Mouse (Mus musculus) gastrocnemius, adult 2 months (tissue): ENCODE measurements around the gene Gm16434. TPM values are rescaled to one million over a fixed set of nuclear protein-coding genes. Genes with fewer than 3 reads are reported as not detected.
A peak's percentile ranks its signal among the peaks of the same experiment; 100 is the strongest.
"Not testable (repeated sequence)": the region's sequence is repeated elsewhere in the genome, so short reads cannot be mapped to it uniquely, and the experiment has no call there.

Source experiments
- DNase-seq: peaks from one replicate; pipeline ENCODE4 v3.0.0; 2022
- H3K27ac ChIP-seq: fragments of 200-600 bp; 2 replicates; pipeline ENCODE4 v1.8.1; 2022; ENCODE audit warnings: mild to moderate bottlenecking
- H3K4me3 ChIP-seq: fragments of 200-600 bp; 2 replicates; pipeline ENCODE4 v1.8.1; 2022; ENCODE audit warnings: mild to moderate bottlenecking, moderate library complexity
- CTCF ChIP-seq: fragments of 200-600 bp; IDR thresholded peaks from 2 replicates; pipeline ENCODE4 v1.8.1; 2022; ENCODE audit warnings: antibody characterized with exemption, mild to moderate bottlenecking, moderate library complexity
- intact Hi-C: fragments of 180-260 bp; cut with DNase I; formaldehyde crosslinking; loops from one replicate; pipeline ENCODE4 v1.15.1; 2025
- long read RNA-seq, 2 experiments: library from polyadenylated mRNA; stranded (forward); transcript quantifications; one replicate each; pipeline ENCODE4 v2.0.0; 2021
- total RNA-seq, 2 experiments: library from RNA; stranded (reverse); gene quantifications; 2 replicates each; pipeline ENCODE4 v1.2.3; 2021

Gm16434 gene
- not detected for total RNA-seq
- long read RNA-seq, experiment 1 = 0 reads
- long read RNA-seq, experiment 2 = 0 reads

GRCm38 (mm10) chr14:7194440-7194839 is at the start of gene Gm16434:
Gm16434 (minus strand) TSS chr14:7194540.
- intact Hi-C loops, H3K4me3 ChIP-seq, H3K27ac ChIP-seq, DNase-seq: not testable (repeated sequence)

GRCm38 (mm10) chr14:7243498-7243897 is 49.2 kb upstream of the Gm16434 start:
- peak; percentile 45 for TF ChIP-seq CTCF
- intact Hi-C loops = not testable (repeated sequence)

GRCm38 (mm10) chr14:7200070-7200469 is 5.7 kb upstream of the Gm16434 start:
- intact Hi-C loops, H3K27ac ChIP-seq, H3K4me3 ChIP-seq: not testable (repeated sequence)
- DNase-seq = peak; percentile 9

More at GRCm38 (mm10) chr14:7243498-7243897, 49.2 kb upstream of the Gm16434 start:
- not testable (repeated sequence) for DNase-seq, H3K4me3 ChIP-seq, H3K27ac ChIP-seq

- DNase-seq, intact Hi-C loops, H3K27ac ChIP-seq: not testable (repeated sequence)
- peak within 1 kb of the TSS; percentile 49 for H3K4me3 ChIP-seq
Observed at GRCm38 (mm10) chr14:7174483-7174971, 19.8 kb downstream of the Gm16434 start, which contains the start of gene Gm3512. Gm3512 (minus strand) TSS chr14:7174533.

Other genes starting within 250 kb of the Gm16434 start
- gene Gm6356, start 220.7 kb downstream of the Gm16434 start, total RNA-seq = not detected
- gene Gm10406, start 167.1 kb downstream of the Gm16434 start, total RNA-seq = not detected
- gene Gm3685, start 149.6 kb downstream of the Gm16434 start, total RNA-seq = not detected
- under 1 TPM in 1 of 2 experiments, not detected in 1; 0.17 TPM for gene Gm3696, start 93.9 kb downstream of the Gm16434 start, total RNA-seq
- not detected for gene Gm6676, start 69.1 kb downstream of the Gm16434 start, total RNA-seq
- under 1 TPM in 1 of 2 experiments, not detected in 1; 0.20 TPM for gene Gm3512, start 20.0 kb downstream of the Gm16434 start, total RNA-seq
- not detected for gene Gm3727, start 70.2 kb upstream of the Gm16434 start, total RNA-seq
- not detected for gene Gm3739, start 120.5 kb upstream of the Gm16434 start, total RNA-seq
- gene Gm5797, start 137.9 kb upstream of the Gm16434 start, total RNA-seq = not detected
- not detected for gene Gm8374, start 170.6 kb upstream of the Gm16434 start, total RNA-seq